Mouse (Mus musculus): ENCODE data around the gene Vmn1r169. TPM values are rescaled to one million over a fixed set of nuclear protein-coding genes. Genes with fewer than 3 reads are reported as not detected.
"Not testable (repeated sequence)": the region's sequence is repeated elsewhere in the genome, so short reads cannot be mapped to it uniquely, and the experiment has no call there.

The Vmn1r169 gene
- polyA plus RNA-seq (2016; fragmentation: Nextera tagmentation; extraction: Ambion mirVana) = not detected in 2 replicates

DNA sequence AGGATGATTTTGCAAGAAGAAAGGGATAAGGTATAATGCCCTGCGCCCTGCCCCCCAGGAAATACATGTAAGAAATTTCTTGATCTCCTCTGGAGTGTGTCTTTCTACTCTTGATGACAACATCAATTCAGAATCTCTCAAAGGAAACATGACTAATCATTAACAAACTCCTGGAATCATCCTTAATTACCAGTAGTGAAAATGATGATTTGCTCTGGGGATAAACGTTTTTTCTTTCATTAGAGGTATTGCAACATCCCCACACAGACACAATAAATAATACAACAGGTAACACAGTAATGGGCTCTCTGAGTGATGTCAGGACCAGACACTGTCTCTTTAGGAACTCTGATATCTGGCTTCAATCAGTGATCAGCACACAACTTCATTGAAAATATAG is at the start of gene Vmn1r169:
TSS of gene Vmn1r169 (plus strand) at position 301 of the 400 bp plus-strand sequence.
- H3K9me3 ChIP-seq (replicated peaks) = peaks cover 31% of the 10 kb centered on the region
- H3K27ac ChIP-seq (replicated peaks); H3K36me3 ChIP-seq; H3K4me1 ChIP-seq; DNase-seq (ENCODE audit: low spot score); H3K4me3 ChIP-seq; H3K27me3 ChIP-seq (ENCODE audit: low read depth, poor library complexity, severe bottlenecking): not testable (repeated sequence)
- 81% methylated on average over 1 of the region's 2 CpGs for WGBS

DNA sequence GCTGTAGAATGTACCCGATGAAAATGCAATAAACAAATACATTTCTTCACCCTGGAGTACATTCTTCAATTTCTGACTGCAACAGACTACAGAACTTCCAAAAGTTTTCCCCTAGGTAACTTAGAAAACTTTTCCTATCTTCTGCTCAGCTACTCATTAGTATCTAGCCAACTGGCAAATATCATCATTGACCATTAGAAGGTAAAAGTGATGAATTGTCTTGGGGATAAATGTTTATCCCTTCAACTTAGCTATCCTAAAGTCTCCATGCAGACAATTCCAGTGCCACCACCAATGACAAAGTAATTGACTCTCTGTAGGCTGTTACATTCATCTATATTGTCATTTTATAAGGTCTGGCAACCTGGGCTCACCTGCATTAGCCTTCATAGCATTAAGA is 35.9 kb upstream of the Vmn1r169 start, which contains the start of gene Vmn1r168:
TSS of gene Vmn1r168 (plus strand) at position 301 of the 400 bp plus-strand sequence.
- DNase-seq (ENCODE audit: low spot score); H3K36me3 ChIP-seq; H3K27me3 ChIP-seq (ENCODE audit: low read depth, poor library complexity, severe bottlenecking); H3K27ac ChIP-seq (replicated peaks); H3K4me1 ChIP-seq; H3K4me3 ChIP-seq: not testable (repeated sequence)
- H3K9me3 ChIP-seq (replicated peaks) = peaks cover 29% of the 10 kb centered on the region
- no CpG with 5 or more reads among the region's 1 CpGs for WGBS

DNA sequence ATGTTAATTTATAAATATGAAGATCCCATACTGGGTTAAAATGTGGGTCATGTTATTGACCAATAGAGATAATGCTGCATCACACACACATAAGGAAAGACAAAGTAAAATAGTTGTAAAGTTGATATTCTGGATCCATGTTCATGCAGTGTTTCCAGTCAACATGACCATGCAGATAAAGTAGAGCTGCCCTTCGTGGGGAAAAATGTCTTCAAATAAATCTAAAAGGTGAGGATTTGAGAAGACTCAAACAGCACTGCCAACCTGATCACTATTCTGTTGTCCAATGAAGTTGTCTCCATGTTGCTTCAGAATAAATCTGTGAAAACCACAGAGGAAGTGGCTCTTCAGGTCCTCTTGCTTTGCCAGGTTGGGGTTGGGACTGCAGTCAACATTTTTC is 30.5 kb downstream of the Vmn1r169 start, which contains the start of gene Vmn1r170:
TSS of gene Vmn1r170 (plus strand) at position 301 of the 400 bp plus-strand sequence.
- 62% methylated on average over 1 of the region's 1 CpGs for whole genome bisulfite sequencing
- H3K9me3 ChIP-seq (replicated peaks) = peaks cover 49% of the 10 kb centered on the region
- not testable (repeated sequence) for H3K27me3 ChIP-seq (ENCODE audit: low read depth, poor library complexity, severe bottlenecking); H3K27ac ChIP-seq (replicated peaks); H3K36me3 ChIP-seq; H3K4me1 ChIP-seq; H3K4me3 ChIP-seq; DNase-seq (ENCODE audit: low spot score)

Other genes with a start within 250 kb of the Vmn1r169 start
- not detected in 2 replicates for gene Nlrp5, start 189.6 kb upstream of the Vmn1r169 start, polyA plus RNA-seq (2016; fragmentation: Nextera tagmentation; extraction: Ambion mirVana)
- not detected in 2 replicates for gene Vmn1r167, start 68.3 kb upstream of the Vmn1r169 start, polyA plus RNA-seq (2016; fragmentation: Nextera tagmentation; extraction: Ambion mirVana)
- not detected in 2 replicates for gene Vmn1r168, start 35.8 kb upstream of the Vmn1r169 start, polyA plus RNA-seq (2016; fragmentation: Nextera tagmentation; extraction: Ambion mirVana)
- not detected in 2 replicates for gene Vmn1r170, start 30.6 kb downstream of the Vmn1r169 start, polyA plus RNA-seq (2016; fragmentation: Nextera tagmentation; extraction: Ambion mirVana)
- not detected in 2 replicates for gene Vmn1r171, start 55.2 kb downstream of the Vmn1r169 start, polyA plus RNA-seq (2016; fragmentation: Nextera tagmentation; extraction: Ambion mirVana)
- gene Vmn1r172, start 82.8 kb downstream of the Vmn1r169 start, polyA plus RNA-seq (2016; fragmentation: Nextera tagmentation; extraction: Ambion mirVana) = not detected in 2 replicates
- gene Vmn1r173, start 125.2 kb downstream of the Vmn1r169 start, polyA plus RNA-seq (2016; fragmentation: Nextera tagmentation; extraction: Ambion mirVana) = not detected in 2 replicates
- gene Vmn1r174, start 176.7 kb downstream of the Vmn1r169 start, polyA plus RNA-seq (2016; fragmentation: Nextera tagmentation; extraction: Ambion mirVana) = not detected in 2 replicates
- not detected in 2 replicates for gene Vmn1r175, start 235.1 kb downstream of the Vmn1r169 start, polyA plus RNA-seq (2016; fragmentation: Nextera tagmentation; extraction: Ambion mirVana)

Data from midbrain, embryonic 10.5 days (tissue).